Mouse (Mus musculus): ENCODE measurements at regions not wholly inside any gene's neighbourhood (a gene's known extent, or its start where the extent isn't known, plus 50 kb on each side); places are given as distances from the start of the nearest gene placed in this dataset.

DNA sequence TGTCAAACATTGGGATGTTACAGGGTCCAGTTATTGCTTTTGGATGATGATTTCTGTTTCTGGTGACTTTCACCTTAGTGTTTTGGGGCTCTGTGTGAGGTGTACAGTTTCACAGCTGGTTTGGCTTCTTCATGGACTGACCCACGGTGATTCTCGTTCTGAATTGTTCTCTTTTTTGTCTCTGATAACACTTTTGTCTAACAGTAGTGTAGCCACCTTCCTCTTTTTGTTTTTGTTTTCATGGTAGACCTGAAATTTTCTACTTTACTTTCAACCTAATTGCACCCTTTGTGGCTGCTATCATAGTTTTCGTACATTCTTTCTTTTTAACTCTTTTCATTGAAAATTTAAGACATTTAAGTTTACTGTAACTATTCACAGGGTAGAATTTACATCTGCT lies 105.5 kb downstream of the Bcl2l11 start:
- TF ChIP-seq CTCF (IDR thresholded peaks at IDR 0.05; ENCODE audit: low read depth, low read length) (no peak), POLR2A (IDR thresholded peaks at IDR 0.05; ENCODE audit: borderline replicate concordance, low read depth, low read length) (no peak)

Measured in bone marrow macrophage, adult 2 months (primary cell).